Mouse (Mus musculus) left cerebral cortex, postnatal 36 days (tissue): ENCODE results near the gene Pigf. TPM values are rescaled to one million over a fixed set of nuclear protein-coding genes. Genes with fewer than 3 reads are reported as not detected.

Experiments used
- DNase-seq, 2 experiments: peaks; one replicate each; pipeline ENCODE4 v3.0.0; 2021 to 2022; ENCODE audit warnings: low spot score in 2 of 2, mixed read lengths in 1 of 2
- intact Hi-C: fragments of 180-260 bp; cut with DNase I; formaldehyde crosslinking; loops from one replicate; pipeline ENCODE4 v1.15.1; 2025
- total RNA-seq, 2 experiments: library from RNA; stranded (reverse); gene quantifications; 2 replicates each; pipeline ENCODE4 v1.2.3; 2021

The Pigf gene
- total RNA-seq, 2 experiments from 2014 or later, result 15.0 to 18.1 TPM

DNA sequence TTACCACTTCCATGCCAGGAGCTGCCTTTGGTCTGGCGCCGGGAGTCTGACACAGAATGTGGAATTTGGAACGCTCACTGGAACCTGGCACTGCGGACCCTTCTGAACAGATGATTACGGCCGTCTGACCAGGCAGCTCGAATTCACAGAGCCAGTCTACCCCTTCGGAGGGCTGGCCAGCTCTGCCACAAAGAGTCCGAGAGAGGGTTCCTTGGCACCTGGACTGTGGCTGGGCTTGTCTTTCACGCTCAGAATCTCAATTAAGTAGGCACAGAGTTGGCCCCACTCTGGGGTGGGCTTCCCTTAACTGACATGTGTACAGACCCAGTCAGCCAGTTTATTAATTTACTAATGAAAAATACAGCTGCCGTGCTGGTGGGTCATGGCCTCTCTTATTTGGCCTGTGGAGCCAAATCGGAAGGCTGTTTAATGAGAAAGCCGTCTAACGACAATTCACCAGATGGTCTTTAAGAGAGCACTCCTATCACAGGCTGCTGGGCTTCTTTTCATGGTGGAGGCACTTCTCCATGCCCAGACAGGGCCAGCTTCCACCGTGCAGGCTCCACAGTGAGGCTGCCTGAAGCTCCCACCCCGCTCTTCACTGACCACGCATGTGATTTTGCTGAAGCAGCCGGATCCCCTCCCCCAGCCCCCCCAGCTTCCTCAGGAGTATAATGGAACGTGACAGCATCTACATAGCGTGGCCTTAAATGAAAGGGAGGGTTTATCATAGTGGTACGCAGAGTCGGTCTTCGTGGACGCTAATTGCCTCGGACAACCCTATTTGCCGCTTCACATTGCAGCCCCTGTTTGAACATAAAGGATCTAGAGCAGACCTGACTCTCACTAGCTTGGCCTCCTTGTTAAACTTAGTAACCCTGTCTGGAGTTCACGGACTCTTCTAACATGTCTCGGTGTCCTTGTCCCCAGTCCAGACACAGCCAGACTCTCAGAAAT is 77.1 kb downstream of the Pigf start, which contains the start of gene Atp6v1e2:
Atp6v1e2 (minus strand) TSS at position 58 of the 957 bp plus-strand sequence.
- intact Hi-C loops, result no loop called here
- no peak for DNase-seq

Other genes with a start within 250 kb of the Pigf start
- gene Tmem247, start 108.1 kb downstream of the Pigf start, total RNA-seq, result not detected
- not detected for gene Atp6v1e2, start 77.5 kb downstream of the Pigf start, total RNA-seq
- gene Rhoq, start 62.3 kb downstream of the Pigf start, total RNA-seq, result 10 to 100 TPM; 36.3 to 45.0 TPM
- 10 to 100 TPM; 61.2 to 66.2 TPM for gene Cript, start 144 bp upstream of the Pigf start, total RNA-seq
- 100 to 1,000 TPM; 112 to 120 TPM for gene Socs5, start 82.3 kb upstream of the Pigf start, total RNA-seq
- 10 to 100 TPM; 50.3 to 55.8 TPM for gene Mcfd2, start 240.5 kb upstream of the Pigf start, total RNA-seq